Mouse (Mus musculus): ENCODE measurements at regions not wholly inside any gene's neighbourhood (a gene's known extent, or its start where the extent isn't known, plus 50 kb on each side); places are given as distances from the start of the nearest gene placed in this dataset.

DNA sequence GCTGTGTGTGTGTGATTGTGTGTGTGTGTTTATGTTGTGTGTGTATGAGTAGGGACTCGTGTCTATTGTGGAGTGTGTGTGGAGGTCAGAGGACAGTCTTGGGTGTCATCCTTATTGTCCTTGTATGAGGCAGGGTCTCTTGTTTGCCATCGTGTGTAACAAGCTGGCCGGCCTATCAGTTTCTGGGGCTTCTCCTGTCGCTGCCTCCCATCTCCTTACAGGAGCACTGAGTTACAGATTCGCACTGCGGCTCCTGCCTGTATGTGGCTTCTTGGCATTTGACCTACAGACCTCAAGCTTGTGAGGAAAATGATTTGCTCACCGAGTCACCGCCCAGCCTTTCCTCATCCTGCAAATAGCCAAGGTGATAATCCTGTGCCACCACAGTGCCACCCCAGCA is 112.6 kb upstream of the Eef2kmt start:
- TF ChIP-seq POLR2A (IDR thresholded peaks at IDR 0.05; ENCODE audit: borderline replicate concordance, extremely low read depth, low read depth, low read length) (no peak), CTCF (IDR thresholded peaks at IDR 0.05; ENCODE audit: insufficient read depth, low read length) (no peak)
